ENCODE assay signal across 7 mouse cellular contexts in genomic region chr7:90016459-90016858, GRCm38 (mm10). TPM values are rescaled to one million over a fixed set of nuclear protein-coding genes. Genes with fewer than 3 reads are reported as not detected.
DNase-seq lines count a peak whose midpoint lies in the region; ATAC-seq lines count a peak whose summit lies in the region.

No protein-coding gene starts in this region.

- no peak overlapping the region for H3K4me3 ChIP-seq in embryonic facial prominence, embryonic 15.5 days (replicated peaks)

- H3K4me1 ChIP-seq in embryonic facial prominence, embryonic 15.5 days: peaks cover 9% of the 10 kb centered on the region

- ATAC-seq in embryonic facial prominence, embryonic 15.5 days (ENCODE audit: insufficient number of reproducible peaks, low FRiP score, low TSS enrichment, low read depth): no peak

- no peaks in the 10 kb centered on the region for H3K27me3 ChIP-seq in embryonic facial prominence, embryonic 15.5 days

- no peaks in the 10 kb centered on the region for H3K9me3 ChIP-seq in embryonic facial prominence, embryonic 15.5 days (replicated peaks)

- DNase-seq in layer of hippocampus, adult 9-11 months: peak; percentile 59
- no peak for DNase-seq in layer of hippocampus, postnatal 10 days (ENCODE audit: low spot score in 2 of 2)
- DNase-seq in MN1 (ENCODE audit: low spot score): peak; percentile 25
- DNase-seq in lung, postnatal 10 days: peak; percentile 51
- no peak for DNase-seq in retina, postnatal 1 day
- no peak for DNase-seq in spleen, postnatal 4 days (ENCODE audit: low spot score in 2 of 2)

- no peaks in the 10 kb centered on the region for H3K36me3 ChIP-seq in embryonic facial prominence, embryonic 15.5 days

- no peak overlapping the region for H3K4me2 ChIP-seq in embryonic facial prominence, embryonic 15.5 days (replicated peaks)

- 59% methylated on average over 4 of the region's 4 CpGs for WGBS in embryonic facial prominence, embryonic 15.5 days

- H3K9ac ChIP-seq in embryonic facial prominence, embryonic 15.5 days: no peak overlapping the region

- H3K27ac ChIP-seq in embryonic facial prominence, embryonic 15.5 days (replicated peaks): peak overlapping the region; percentile 18; the same call in 1 of the 2 replicates

RNA-seq across cellular contexts. Expression of gene Eed, which starts 35.7 kb away (rescaled TPM):
- total RNA-seq in layer of hippocampus, postnatal 10 days (2021): 10 to 100 TPM; 27.9 to 34.0 TPM
- polyA plus RNA-seq in embryonic facial prominence, embryonic 15.5 days (2015; fragmentation: Nextera tagmentation; extraction: Ambion mirVana): 64.2 and 73.2 TPM in 2 replicates

Comparison
In these comparisons a context has a peak if more than half of its experiments do, and no peak if none do; other contexts are left out.
1. DNase-seq: peak in layer of hippocampus, adult 9-11 months (single experiment), MN1 (single experiment) and lung, postnatal 10 days (single experiment); none in layer of hippocampus, postnatal 10 days (0 of 2), retina, postnatal 1 day (single experiment) and spleen, postnatal 4 days (0 of 2).